Mouse (Mus musculus) adrenal gland, postnatal 4 days (tissue): Measurements from ENCODE around the gene Ngp. TPM values are rescaled to one million over a fixed set of nuclear protein-coding genes. Genes with fewer than 3 reads are reported as not detected.
"Not testable (repeated sequence)": the region's sequence is repeated elsewhere in the genome, so short reads cannot be mapped to it uniquely, and the experiment has no call there.

Source experiments
- DNase-seq, 2 experiments: peaks; one replicate each; pipeline ENCODE4 v3.0.0; 2021 to 2022; ENCODE audit warnings: low spot score in 2 of 2, mixed read lengths in 2 of 2
- long read RNA-seq, 2 experiments: library from polyadenylated mRNA; stranded (forward); transcript quantifications; one replicate each; pipeline ENCODE4 v2.0.0; 2021
- total RNA-seq, 2 experiments: library from RNA; stranded (reverse); gene quantifications; 2 replicates each; pipeline ENCODE4 v1.2.3; 2021

Gene Ngp
- total RNA-seq, result 10 to 100 TPM; 24.9 to 79.3 TPM
- long read RNA-seq, experiment 1, transcript Ngp-201 (4 exons, 1,222 nt), result major isoform, 48 of 52 reads
- long read RNA-seq, experiment 1, partial matches to known transcripts, result 2 of 52 reads
- long read RNA-seq, experiment 1, other reads (novel, unspliced or antisense), result 2 of 52 reads
- long read RNA-seq, experiment 2, transcript Ngp-201 (4 exons, 1,222 nt), result major isoform, 25 of 27 reads
- long read RNA-seq, experiment 2, partial matches to known transcripts, result 1 of 27 reads
- long read RNA-seq, experiment 2, other reads (novel, unspliced or antisense), result 1 of 27 reads

GRCm38 (mm10) chr9:110419511-110420112 is at the start of gene Ngp:
TSS of gene Ngp (plus strand) at chr9:110419747.
- DNase-seq, result no peak

GRCm38 (mm10) chr9:110369860-110370259 is 49.7 kb upstream of the Ngp start:
- no peak for DNase-seq

GRCm38 (mm10) chr9:110373871-110374270 is 45.7 kb upstream of the Ngp start:
- no peak for DNase-seq

DNA sequence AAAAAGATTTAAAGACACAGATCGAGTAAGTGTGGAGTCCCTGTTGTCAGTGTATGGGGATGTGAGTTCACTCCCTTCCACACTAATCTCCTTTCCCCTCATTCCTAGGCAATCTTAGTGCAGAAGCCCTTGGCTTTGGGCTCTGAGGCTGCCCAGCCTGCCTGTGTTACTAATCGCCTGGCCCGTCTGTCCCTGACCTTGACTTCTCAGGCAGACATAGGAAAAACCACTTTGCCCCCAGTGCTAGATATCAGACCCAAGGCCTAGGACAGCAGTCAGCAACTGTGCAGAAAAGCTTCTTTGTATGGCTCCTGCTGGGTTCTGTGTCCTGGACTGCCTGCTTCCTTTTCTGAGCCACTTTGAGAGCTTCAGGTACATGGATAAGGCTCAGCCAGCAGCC is 43.9 kb upstream of the Ngp start:
- no peak for DNase-seq

DNA sequence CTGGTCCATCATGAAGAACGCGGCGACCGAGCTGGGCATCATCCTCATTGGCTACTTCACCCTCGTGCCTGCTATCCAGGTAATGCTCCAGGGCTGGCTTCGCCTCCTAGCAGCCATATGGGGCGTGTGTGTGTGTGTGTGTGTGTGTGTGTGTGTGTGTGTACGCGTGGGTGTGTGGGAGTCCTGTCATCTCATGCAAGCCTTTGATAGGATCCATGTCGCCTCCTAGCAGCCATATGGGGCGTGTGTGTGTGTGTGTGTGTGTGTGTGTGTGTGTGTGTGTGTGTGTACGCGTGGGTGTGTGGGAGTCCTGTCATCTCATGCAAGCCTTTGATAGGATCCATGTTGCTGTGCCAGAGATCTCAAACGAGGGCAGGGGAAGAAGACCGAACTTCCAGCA is 41.9 kb upstream of the Ngp start:
- not testable (repeated sequence) for DNase-seq

- DNase-seq, result no peak
Measured at GRCm38 (mm10) chr9:110379361-110379760, 40.2 kb upstream of the Ngp start.

GRCm38 (mm10) chr9:110380662-110381061 is 38.9 kb upstream of the Ngp start:
- no peak for DNase-seq

GRCm38 (mm10) chr9:110381292-110381691 is 38.3 kb upstream of the Ngp start:
- DNase-seq, result no peak

GRCm38 (mm10) chr9:110384369-110384929 is 35.1 kb upstream of the Ngp start:
- no peak for DNase-seq

GRCm38 (mm10) chr9:110388011-110388410 is 31.5 kb upstream of the Ngp start:
- DNase-seq, result no peak

- no peak for DNase-seq
Measured at GRCm38 (mm10) chr9:110390843-110391242, 28.7 kb upstream of the Ngp start.

DNA sequence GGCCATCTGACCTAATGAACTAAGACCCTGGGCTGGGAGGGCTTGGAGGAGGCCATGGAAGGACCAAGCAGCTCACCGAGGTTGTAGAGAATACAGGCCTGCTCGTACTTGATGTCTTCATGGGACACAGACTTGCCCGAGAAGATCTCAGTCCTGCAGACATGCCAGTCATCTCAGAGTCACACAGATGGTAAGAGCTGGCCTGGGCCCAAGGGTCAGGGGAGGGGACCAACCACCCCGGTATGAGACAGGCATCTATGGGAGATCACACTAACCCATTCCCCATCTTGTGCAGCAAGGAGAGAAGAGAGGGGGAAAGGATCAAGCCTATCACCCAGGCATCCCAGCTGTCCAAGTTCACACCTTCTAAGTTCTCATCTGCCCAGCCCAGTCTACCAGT is 26.3 kb upstream of the Ngp start:
- no peak for DNase-seq

- DNase-seq, result no peak
Measured at GRCm38 (mm10) chr9:110400650-110401049, 18.9 kb upstream of the Ngp start.

GRCm38 (mm10) chr9:110402731-110403130 is 16.8 kb upstream of the Ngp start:
- DNase-seq, result no peak

- not testable (repeated sequence) for DNase-seq
Measured at GRCm38 (mm10) chr9:110403240-110403639, 16.3 kb upstream of the Ngp start.

DNA sequence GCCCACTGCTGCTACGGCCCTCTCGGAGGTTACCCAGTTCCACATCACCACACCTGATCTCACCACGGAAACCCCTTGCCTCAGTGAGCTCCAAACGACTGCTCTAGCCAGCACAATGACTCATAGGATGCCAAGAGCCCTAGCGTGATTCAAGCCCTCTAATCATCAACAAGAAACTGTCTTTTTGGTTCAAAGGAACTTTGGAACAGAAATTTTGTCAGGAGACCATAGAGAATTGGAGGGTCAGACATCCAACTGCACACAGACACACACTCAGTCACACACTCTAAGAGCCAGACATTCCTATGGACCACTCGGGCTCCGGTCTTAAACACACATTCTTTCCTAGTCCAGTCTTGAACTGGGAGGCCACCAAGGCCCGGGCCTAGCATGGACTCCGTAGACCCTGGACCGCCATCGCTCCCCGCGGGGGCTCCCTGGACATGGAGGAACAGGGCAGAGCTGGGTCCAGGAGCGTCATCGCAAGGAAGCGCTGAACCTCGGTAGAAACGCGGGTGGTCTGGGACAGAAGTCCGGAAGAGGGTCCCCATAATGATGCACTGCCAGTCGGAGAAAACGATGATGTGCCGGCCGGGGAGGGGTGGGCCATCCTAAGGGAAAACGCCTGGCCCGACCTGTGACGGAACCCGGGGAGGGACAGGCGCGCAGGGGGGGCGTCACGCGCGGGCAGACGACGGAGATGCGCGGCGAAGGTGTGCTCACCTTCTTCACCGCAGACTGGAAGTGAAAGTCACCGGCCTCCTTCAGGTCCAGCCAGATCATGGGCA is 12.0 kb upstream of the Ngp start:
- no peak for DNase-seq

- peak; percentile 82 to 87 for DNase-seq
Measured at GRCm38 (mm10) chr9:110408099-110408773, 11.3 kb upstream of the Ngp start, which contains the start of gene Ptpn23. TSS of gene Ptpn23 (minus strand) at chr9:110408213.

- DNase-seq, result peak; percentile 61 to 76
Measured at GRCm38 (mm10) chr9:110410908-110411887, 8.3 kb upstream of the Ngp start.

DNA sequence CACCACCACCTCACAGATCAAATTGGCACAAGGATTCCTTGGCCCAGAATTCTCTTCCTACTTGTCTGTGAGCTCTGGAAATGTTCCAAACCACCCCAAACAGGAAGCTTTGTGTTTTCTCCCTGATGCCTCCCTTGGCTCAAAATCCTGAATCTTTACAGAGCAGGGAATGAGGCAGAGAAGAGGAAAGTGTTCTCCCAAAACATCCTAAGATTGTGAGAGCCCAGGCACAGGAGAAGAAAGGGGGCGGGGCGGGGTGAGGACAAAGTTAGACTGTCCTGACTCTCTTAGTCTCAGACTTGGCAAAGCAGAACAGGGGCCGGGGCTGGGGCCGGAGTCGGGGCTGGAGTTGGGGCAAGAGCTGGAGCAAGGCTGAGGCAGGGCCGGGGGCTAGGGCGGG is 6.6 kb upstream of the Ngp start:
- no peak for DNase-seq

DNA sequence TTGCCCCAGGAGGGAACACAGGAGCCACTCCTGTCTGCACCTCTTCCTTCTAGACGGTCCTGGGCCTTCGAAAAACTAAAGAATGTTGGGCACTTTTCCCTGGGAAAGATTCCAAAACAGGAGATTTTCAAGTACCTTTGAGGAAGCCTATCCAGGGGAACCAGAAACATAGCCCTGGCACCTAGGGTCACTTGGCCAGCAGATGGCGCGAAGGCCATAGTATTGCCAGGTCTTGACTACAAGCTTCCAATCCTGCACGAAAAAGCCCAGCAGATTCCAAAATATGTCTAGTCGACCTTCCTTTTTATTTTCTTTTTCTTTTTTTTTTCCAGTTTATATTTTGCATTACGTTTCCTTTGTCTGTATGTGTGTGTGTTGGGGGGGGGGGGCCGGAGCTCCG is 5.8 kb upstream of the Ngp start:
- DNase-seq, result no peak
